Mouse (Mus musculus) 416B (cell line): ENCODE measurements around the gene Krtap5-2.
A peak's percentile ranks its signal among the peaks of the same experiment; 100 is the strongest.
"Not testable (repeated sequence)": the region's sequence is repeated elsewhere in the genome, so short reads cannot be mapped to it uniquely, and the experiment has no call there.

ENCODE experiments used
- DNase-seq: peaks from one replicate; pipeline ENCODE4 v3.0.0; 2011; ENCODE audit warnings: low read depth

Krtap5-2 gene

GRCm38 (mm10) chr7:142135934-142136333 lies 39.9 kb downstream of the Krtap5-2 start, which contains the start of gene Gm39115:
Gene Gm39115 (minus strand): TSS chr7:142136034.
- DNase-seq = not testable (repeated sequence)

- no peak for DNase-seq
These were observed 41.4 kb downstream of the Krtap5-2 start for GRCm38 (mm10) chr7:142134206-142134995.

GRCm38 (mm10) chr7:142128843-142129242 lies 47.0 kb downstream of the Krtap5-2 start:
- DNase-seq = peak; percentile 19
